Mouse (Mus musculus) hematopoietic stem cell, adult 5-6 weeks (primary cell): ENCODE data around the gene Pum3. TPM values are rescaled to one million over a fixed set of nuclear protein-coding genes. Genes with fewer than 3 reads are reported as not detected.

ENCODE experiments used
- ATAC-seq, 2 experiments: fragments of 125-278 bp in 1 of 2; replicated peaks in 1 of 2; 2 replicates each; pipeline ENCODE4 v1.8.0; 2016 to 2017; ENCODE audit warnings: inconsistent platforms in 2 of 2, mild to moderate bottlenecking in 2 of 2, moderate number of reproducible peaks in 2 of 2, low read depth in 1 of 2, moderate TSS enrichment in 1 of 2; ENCODE audit not compliant: low FRiP score in 2 of 2, poor library complexity in 2 of 2, severe bottlenecking in 2 of 2, insufficient read depth in 1 of 2, low TSS enrichment in 1 of 2
- total RNA-seq: library from RNA; stranded (forward); fragments of 172-1452, 232-1000 nt; gene quantifications from 2 replicates; pipeline ENCODE4 v1.2.3, GENCODE M21; 2017

Pum3 gene
- total RNA-seq, result 157 and 223 TPM in 2 replicates

GRCm38 (mm10) chr19:27429745-27430251 is at the start of gene Pum3:
Gene Pum3, minus strand, starts transcription at chr19:27429825.
- ATAC-seq, result peak; percentile 92 to 94

DNA sequence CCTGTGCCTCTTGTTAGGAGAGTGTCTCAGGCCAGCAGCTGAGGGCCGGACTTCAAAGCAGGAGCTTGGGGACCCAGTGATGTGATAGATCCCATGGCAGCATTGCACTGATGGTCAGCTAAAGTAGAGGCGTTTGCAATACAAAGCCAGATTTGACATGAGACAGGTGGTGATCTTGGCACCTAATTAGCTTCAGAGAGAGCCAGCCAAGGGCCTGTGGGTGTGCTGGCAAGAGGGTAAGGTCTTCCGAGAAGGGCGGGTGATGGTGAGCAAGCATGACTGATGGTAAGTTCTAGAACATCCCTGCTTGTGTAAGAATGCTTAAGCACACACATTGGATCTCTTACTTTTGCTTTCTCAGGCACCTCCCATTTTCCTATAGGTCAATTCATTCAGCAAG is 37.1 kb upstream of the Pum3 start:
- no peak for ATAC-seq

DNA sequence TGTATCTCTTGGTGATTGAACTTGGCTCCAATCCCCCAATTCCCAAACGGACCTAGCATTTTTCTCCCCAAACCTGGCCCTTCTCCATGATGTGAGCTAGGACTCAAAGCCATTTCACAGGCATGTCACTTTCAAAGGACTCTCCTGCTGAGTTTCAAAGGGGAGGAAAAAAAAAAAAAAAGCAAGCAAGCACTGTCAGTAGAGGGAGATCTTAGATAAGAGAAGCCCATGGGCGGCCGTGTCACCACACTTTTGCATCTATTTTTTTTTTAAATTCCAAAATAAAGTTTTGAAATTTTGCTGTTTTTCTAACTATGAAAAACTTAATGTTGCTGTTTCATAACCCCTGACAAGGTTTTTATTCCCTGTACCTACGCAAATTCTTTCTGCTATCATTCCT is 33.0 kb upstream of the Pum3 start:
- no peak for ATAC-seq

GRCm38 (mm10) chr19:27450458-27450857 is 20.8 kb upstream of the Pum3 start:
- peak in 1 of 2 experiments; percentile 53; a peak in 2 of 4 replicates for ATAC-seq

DNA sequence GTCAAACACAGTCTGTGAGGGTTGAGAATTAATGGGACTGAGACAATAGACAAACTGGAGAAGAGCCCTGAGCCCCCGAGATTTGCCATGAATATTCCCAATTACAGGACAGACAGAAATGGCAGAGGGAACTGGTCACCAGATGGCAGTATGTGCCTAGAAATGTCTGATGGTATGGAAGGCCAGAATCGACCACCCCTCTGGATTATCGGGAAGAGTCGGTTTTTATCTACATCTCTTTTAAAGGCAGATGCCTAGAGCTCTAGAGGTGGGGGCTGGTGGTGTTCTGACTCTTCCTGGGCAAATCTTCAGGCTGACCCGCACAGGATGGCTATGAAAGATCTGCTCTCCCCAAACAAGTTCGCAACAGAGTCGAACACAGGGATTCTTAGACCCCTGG is 17.9 kb upstream of the Pum3 start:
- ATAC-seq, result no peak

- ATAC-seq, result no peak
Measured at GRCm38 (mm10) chr19:27441106-27441505, 11.5 kb upstream of the Pum3 start.

- peak; percentile 7 to 66; a peak in 2 of 4 replicates for ATAC-seq
Measured at GRCm38 (mm10) chr19:27437982-27438652, 8.5 kb upstream of the Pum3 start.

- no peak for ATAC-seq
Measured at GRCm38 (mm10) chr19:27430406-27430805, 781 bp upstream of the Pum3 start.

DNA sequence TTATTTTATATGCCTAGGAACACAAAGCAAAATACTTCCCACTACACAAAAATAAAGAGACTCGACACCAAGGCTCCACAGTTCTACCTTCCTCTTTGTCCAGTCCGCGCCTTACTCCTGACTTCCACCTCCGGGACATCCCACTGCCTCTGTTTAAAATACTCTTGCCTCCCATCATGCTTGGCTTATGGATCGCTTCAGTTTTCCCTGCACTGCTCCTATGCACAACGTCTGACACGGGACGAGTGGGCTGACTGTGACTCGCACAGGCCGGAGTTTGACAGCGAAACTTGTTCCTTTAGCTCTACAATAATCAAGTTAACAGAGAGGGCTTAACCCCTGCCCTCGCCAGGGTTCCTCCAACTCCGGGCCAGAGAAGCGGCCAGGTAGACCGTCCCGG is 344 bp downstream of the Pum3 start:
- 0 out of 4 replicates have a peak, but pooled peaks of 1 of the 2 experiments have one; percentile 7 for ATAC-seq

- ATAC-seq, result no peak
Measured at GRCm38 (mm10) chr19:27427865-27428264, 1.8 kb downstream of the Pum3 start.

DNA sequence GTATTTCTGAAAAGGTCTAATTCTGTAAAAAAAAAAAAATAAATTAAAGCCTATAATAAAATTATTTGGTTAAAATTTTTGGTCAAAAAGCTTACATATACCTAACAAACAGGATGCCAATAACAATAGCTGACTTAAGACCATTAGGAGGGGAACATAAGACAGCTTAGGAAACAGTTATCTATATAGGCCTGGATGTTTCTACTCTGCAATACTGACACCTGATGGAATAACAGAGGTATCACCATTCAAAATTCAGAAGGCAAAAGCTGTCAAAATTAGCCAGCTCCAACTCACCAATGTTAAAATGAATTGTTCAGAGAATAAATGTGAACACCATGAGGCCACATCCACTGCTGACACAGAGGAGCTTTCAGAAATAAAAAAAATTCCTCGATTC is 3.2 kb downstream of the Pum3 start:
- no peak for ATAC-seq

DNA sequence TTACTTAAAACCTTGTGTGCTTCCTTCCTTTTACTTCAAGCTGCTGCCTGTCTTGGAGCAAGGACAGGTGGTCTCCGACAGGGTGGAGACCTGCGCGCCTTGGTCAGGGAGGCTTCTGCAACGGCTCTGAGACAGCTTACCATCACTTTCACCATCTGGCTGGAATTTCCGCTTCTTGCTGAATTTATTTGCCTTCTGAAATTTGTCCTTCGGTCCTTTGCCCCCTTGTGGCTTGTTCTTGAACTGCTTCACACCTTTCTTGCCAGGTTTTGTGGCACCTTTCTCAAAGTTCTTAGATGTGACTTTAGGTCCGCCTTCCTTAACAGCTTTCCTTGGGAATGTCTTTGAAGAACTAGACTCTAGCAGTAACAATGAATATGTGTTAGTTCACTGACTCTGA is 4.0 kb downstream of the Pum3 start:
- peak; percentile 8 to 25; a peak in 2 of 4 replicates for ATAC-seq

DNA sequence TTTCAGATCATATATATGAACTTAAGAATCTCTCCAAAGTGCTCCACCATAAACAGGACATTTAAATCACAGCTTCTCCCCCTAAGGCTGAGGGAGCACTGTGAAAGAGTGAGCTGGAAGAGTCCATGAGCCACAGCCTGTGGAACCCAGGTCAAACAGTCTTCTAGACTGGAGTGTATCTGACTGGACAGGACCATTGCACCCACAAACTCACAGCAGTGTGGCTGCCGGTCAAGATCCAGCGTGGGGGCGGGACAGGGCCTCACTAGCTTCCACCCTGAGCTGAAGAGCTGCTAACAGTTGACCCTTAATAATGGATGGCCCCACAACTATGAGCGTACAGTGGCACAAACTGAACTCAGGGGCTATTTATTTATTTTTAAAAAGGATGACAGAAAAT is 12.2 kb downstream of the Pum3 start:
- no peak for ATAC-seq

- peak; percentile 56 to 62; a peak in 3 of 4 replicates for ATAC-seq
Measured at GRCm38 (mm10) chr19:27416569-27416968, 13.1 kb downstream of the Pum3 start.

DNA sequence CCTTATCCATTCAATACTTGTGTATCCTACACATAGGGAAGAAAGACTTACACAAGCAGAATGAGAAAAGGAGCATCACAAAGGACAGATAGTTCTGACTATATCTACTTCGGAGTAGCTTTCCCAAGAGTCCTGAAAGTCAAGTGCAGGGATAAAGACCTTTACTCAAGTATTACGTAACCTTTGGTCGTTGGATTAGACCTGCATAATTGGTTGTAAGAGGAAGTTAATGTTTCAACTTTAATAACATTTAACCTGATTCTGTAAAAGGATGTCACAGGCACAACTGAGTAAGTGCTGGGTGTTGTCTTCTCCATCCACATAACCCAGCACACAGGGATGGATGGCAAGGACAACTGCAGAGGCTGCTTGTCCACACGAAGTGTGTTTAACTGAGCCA is 18.3 kb downstream of the Pum3 start:
- ATAC-seq, result no peak

- ATAC-seq, result no peak
Measured at GRCm38 (mm10) chr19:27410751-27411150, 18.9 kb downstream of the Pum3 start.

- ATAC-seq, result no peak
Measured at GRCm38 (mm10) chr19:27409782-27410181, 19.8 kb downstream of the Pum3 start.

DNA sequence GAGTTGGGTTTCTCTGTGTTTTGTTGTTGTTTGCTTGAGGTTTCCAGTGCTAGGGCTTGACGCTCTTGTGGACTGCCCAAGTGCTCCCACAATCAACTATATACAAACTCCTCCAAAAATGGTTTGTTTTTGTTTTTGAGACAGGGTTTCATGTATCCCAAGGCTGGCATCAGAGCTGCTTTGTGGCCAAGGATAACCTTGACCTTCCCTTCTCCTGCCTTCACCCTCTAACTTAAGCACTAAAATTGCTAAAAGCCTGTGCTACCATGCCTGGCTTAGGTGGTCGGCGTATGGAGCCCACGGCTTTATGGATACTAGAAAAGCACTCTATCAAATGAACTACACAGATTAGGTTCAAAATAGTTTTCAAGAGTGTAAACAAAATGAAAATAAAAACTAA is 20.4 kb downstream of the Pum3 start:
- ATAC-seq, result no peak

GRCm38 (mm10) chr19:27397797-27398196 is 31.8 kb downstream of the Pum3 start:
- ATAC-seq, result no peak
